Mouse (Mus musculus) MEL (cell line): ENCODE measurements around the gene Clk2. TPM values are rescaled to one million over a fixed set of nuclear protein-coding genes. Genes with fewer than 3 reads are reported as not detected.
"Not testable (repeated sequence)": the region's sequence is repeated elsewhere in the genome, so short reads cannot be mapped to it uniquely, and the experiment has no call there.

ENCODE experiments used
- DNase-seq: peaks from one replicate; pipeline ENCODE4 v3.0.0; 2011; ENCODE audit warnings: low read depth, low spot score
- H3K27ac ChIP-seq: 2 replicates; pipeline ENCODE4 v1.5.1; 2012; ENCODE audit warnings: low read depth, mild to moderate bottlenecking, control low read depth, low read length, moderate library complexity; ENCODE audit not compliant: control insufficient read depth
- H3K27me3 ChIP-seq, 2 experiments: fragments of 150-350 bp in 1 of 2; sonication (generic) in 1 of 2; 2 replicates each; pipeline ENCODE4 v1.6.1; 2012; ENCODE audit warnings: low read length in 2 of 2, mild to moderate bottlenecking in 2 of 2, improper control_type of control experiment in 1 of 2, moderate library complexity in 1 of 2; ENCODE audit not compliant: insufficient read depth in 2 of 2, control insufficient read depth in 1 of 2
- H3K36me3 ChIP-seq, 2 experiments: 2 replicates each; pipeline ENCODE4 v1.6.1; 2012 to 2014; ENCODE audit warnings: low read length in 2 of 2, improper control_type of control experiment in 1 of 2, inconsistent platforms in 1 of 2, mild to moderate bottlenecking in 1 of 2; ENCODE audit not compliant: insufficient read depth in 2 of 2, control insufficient read depth in 1 of 2
- H3K4me1 ChIP-seq, 2 experiments: fragments of 150-350 bp in 1 of 2; sonication (generic) in 1 of 2; 2 replicates each; pipeline ENCODE4 v1.6.1; 2012; ENCODE audit warnings: low read length in 2 of 2, improper control_type of control experiment in 1 of 2, mild to moderate bottlenecking in 1 of 2; ENCODE audit not compliant: insufficient read depth in 2 of 2, control insufficient read depth in 1 of 2
- H3K4me3 ChIP-seq, 2 experiments: fragments of 150-350 bp in 1 of 2; sonication (generic) in 1 of 2; 2 replicates each; pipeline ENCODE4 v1.5.1; 2012; ENCODE audit warnings: low read depth in 2 of 2, low read length in 2 of 2, mild to moderate bottlenecking in 2 of 2, moderate library complexity in 2 of 2, control low read depth in 1 of 2, improper control_type of control experiment in 1 of 2; ENCODE audit not compliant: control insufficient read depth in 1 of 2, insufficient read depth in 1 of 2
- H3K79me2 ChIP-seq: 2 replicates; pipeline ENCODE4 v1.6.1; 2012; ENCODE audit warnings: mild to moderate bottlenecking, low read length, moderate library complexity; ENCODE audit not compliant: control insufficient read depth, poor library complexity, insufficient read depth
- H3K9ac ChIP-seq: 2 replicates; pipeline ENCODE4 v1.6.1; 2012; ENCODE audit warnings: low read depth, mild to moderate bottlenecking, control low read depth, low read length, moderate library complexity; ENCODE audit not compliant: control insufficient read depth, poor library complexity, severe bottlenecking
- H3K9me3 ChIP-seq: fragments of 150-350 bp; sonication (generic); replicated peaks from 2 replicates; pipeline ENCODE4 v1.6.1; 2012; ENCODE audit warnings: mild to moderate bottlenecking, low read length, improper control_type of control experiment, moderate library complexity; ENCODE audit not compliant: insufficient read depth
- CHD2 ChIP-seq: IDR thresholded peaks from 2 replicates; pipeline ENCODE4 v1.6.1; 2011; ENCODE audit warnings: low read length, improper control_type of control experiment
- CTCF ChIP-seq, 3 experiments: IDR thresholded peaks in 2 of 3; conservative IDR thresholded peaks in 1 of 3; 2 replicates each; pipeline ENCODE4 v1.5.1; 2011 to 2012; ENCODE audit warnings: low read length in 3 of 3, low read depth in 2 of 3, mild to moderate bottlenecking in 2 of 3, improper control_type of control experiment in 1 of 3, inconsistent platforms in 1 of 3, mixed read lengths in 1 of 3, moderate library complexity in 1 of 3; ENCODE audit not compliant: control insufficient read depth in 1 of 3, insufficient read depth in 1 of 3, poor library complexity in 1 of 3, severe bottlenecking in 1 of 3
- HCFC1 ChIP-seq: IDR thresholded peaks from 2 replicates; pipeline ENCODE4 v1.6.1; 2012; ENCODE audit warnings: low read depth, mild to moderate bottlenecking, inconsistent platforms, low read length, improper control_type of control experiment, moderate library complexity
- JUND ChIP-seq: IDR thresholded peaks from 2 replicates; pipeline ENCODE4 v1.6.1; 2011; ENCODE audit warnings: low read depth, mild to moderate bottlenecking, improper control_type of control experiment, low read length
- MAFK ChIP-seq: IDR thresholded peaks from 2 replicates; pipeline ENCODE4 v1.6.1; 2011; ENCODE audit warnings: low read depth, mild to moderate bottlenecking, low read length, improper control_type of control experiment, borderline replicate concordance
- TBP ChIP-seq: IDR thresholded peaks from 2 replicates; pipeline ENCODE4 v1.8.0; 2011; ENCODE audit warnings: low read depth, low read length, improper control_type of control experiment
- USF2 ChIP-seq, 2 experiments: IDR thresholded peaks; 2 replicates each; pipeline ENCODE4 v1.6.1; 2011 to 2012; ENCODE audit warnings: improper control_type of control experiment in 2 of 2, low read length in 2 of 2, borderline replicate concordance in 1 of 2, inconsistent platforms in 1 of 2, low read depth in 1 of 2, mild to moderate bottlenecking in 1 of 2; ENCODE audit not compliant: insufficient read depth in 1 of 2
- ZC3H11A ChIP-seq: IDR thresholded peaks from 2 replicates; pipeline ENCODE4 v1.6.1; 2012; ENCODE audit warnings: low read depth, mild to moderate bottlenecking, inconsistent platforms, low read length, improper control_type of control experiment
- ZNF384 ChIP-seq: IDR thresholded peaks from 2 replicates; pipeline ENCODE4 v1.6.1; 2012; ENCODE audit warnings: low read depth, mild to moderate bottlenecking, inconsistent platforms, low read length, improper control_type of control experiment
- polyA plus RNA-seq, 2 experiments: library from polyadenylated mRNA; stranded (reverse) in 1 of 2; unstranded in 1 of 2; fragments of >175 nt in 1 of 2; fragments of >200 nt in 1 of 2; gene quantifications; 2 replicates each; pipeline versions ENCODE4 v1.2.1 to v1.2.4; 2012; ENCODE audit warnings: low replicate concordance in 2 of 2, low read depth in 1 of 2; ENCODE audit not compliant: insufficient read length in 2 of 2, insufficient read depth in 1 of 2, missing spikeins in 1 of 2
- total RNA-seq: library from RNA; depleted of rRNA; stranded (reverse); fragments of 300-350 nt; gene quantifications from 2 replicates; pipeline ENCODE4 v1.2.3, GENCODE M21; 2012

Gene Clk2
- total and polyA plus RNA-seq, 3 experiments = 28.2 to 138 (median 83.6) TPM

DNA sequence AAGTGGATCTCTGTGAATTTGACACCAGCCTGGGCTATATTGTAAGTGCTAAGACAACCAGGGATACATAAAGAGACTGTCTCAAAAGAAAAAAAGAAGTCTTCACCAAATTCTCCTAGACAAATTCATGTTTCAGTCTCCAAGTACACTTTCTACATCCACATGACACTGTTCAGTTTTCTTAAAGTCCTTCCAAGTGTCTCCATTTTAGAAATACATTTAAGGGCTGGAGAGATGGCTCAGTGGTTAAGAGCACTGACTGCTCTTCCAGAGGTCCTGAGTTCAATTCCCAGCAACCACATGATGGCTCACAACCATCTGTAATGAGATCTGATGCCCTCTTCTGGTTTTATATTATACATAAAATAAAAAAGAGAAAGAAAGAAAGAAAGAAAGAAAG lies 3.4 kb upstream of the Clk2 start:
- H3K27me3 ChIP-seq, DNase-seq: not testable (repeated sequence)
- H3K79me2 ChIP-seq = peaks cover 16% of the 10 kb centered on the region
- TF ChIP-seq TBP = peak; percentile 62; the same call in 1 of the 2 replicates
- TF ChIP-seq, all 39 proteins: peak for 1; not testable (repeated sequence) for 38
- H3K4me3 ChIP-seq, H3K9ac ChIP-seq, H3K9me3 ChIP-seq, H3K27ac ChIP-seq: not testable (repeated sequence)
- peaks cover 0 to 18% of the 10 kb centered on the region in 2 experiments; a peak in 2 of 4 replicates for H3K36me3 ChIP-seq
- H3K4me1 ChIP-seq = peaks cover 10 to 24% of the 10 kb centered on the region in 2 experiments

DNA sequence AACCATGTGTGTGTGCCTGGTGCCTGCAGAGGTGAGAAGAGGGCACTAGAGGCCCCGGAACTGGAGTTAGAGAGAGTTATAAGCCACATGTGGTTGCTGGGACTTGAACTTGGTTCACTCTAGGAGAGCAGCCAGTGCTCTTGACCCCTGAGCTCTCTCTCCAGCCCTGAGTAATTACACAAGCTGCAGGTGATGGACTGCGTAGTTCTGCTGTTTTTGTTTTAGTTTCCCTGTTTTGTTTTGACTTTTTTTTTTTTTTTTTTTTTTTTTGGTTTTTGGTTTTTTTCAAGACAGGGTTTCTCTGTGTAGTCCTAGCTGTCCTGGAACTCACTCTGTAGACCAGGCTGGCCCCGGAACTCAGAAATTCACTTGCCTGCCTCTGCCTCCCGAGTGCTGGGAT lies 2.8 kb upstream of the Clk2 start:
- peaks cover 10 to 29% of the 10 kb centered on the region in 2 experiments for H3K4me1 ChIP-seq
- DNase-seq = no peak
- no peak overlapping the region for H3K27ac ChIP-seq

DNA sequence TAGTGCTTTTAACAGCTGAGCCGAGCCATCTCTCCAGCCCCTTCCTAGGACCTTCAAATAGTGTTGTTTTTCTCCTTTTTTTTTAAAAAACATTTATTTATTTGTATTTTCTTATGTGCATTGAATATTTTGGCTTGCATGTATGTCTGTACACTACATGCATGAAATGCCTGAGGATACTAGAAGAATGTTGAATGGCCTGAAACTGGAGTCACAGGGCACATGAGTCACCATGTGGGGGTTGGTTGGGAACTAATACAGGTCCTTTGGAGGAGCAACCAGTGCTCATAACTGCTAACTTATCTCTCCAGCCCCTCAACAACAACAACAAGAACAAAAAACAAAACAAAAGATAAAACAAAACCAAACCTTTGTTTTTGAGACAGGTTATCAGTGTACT lies 1.5 kb upstream of the Clk2 start:
- Histone ChIP-seq H3K27me3 (no peaks in the 10 kb centered on the region), H3K79me2 (peaks cover 27% of the 10 kb centered on the region), H3K36me3 (peaks cover 7 to 19% of the 10 kb centered on the region in 2 experiments), H3K4me3 (peak overlapping the region; percentile 76 to 80), H3K4me1 (peaks cover 10 to 26% of the 10 kb centered on the region in 2 experiments), H3K9ac (peak overlapping the region; percentile 95), H3K9me3 (no peaks in the 10 kb centered on the region), H3K27ac (peak overlapping the region; percentile 89)
- TF ChIP-seq CHD2 (no peak), JUND (peak; percentile 50; the same call in 1 of the 2 replicates)
- DNase-seq = peak; percentile 64

More for the DNA sequence above, 2.8 kb upstream of the Clk2 start:
- H3K4me3 ChIP-seq = no peak overlapping the region
- H3K9ac ChIP-seq = no peak overlapping the region
- H3K79me2 ChIP-seq = peaks cover 22% of the 10 kb centered on the region
- TF ChIP-seq HCFC1 (no peak), CTCF (IDR thresholded peaks at IDR 0.05 in 2 of 3, conservative IDR thresholded peaks at IDR 0.05 in 1 of 3; ENCODE audit: control insufficient read depth in 1 of 3, insufficient read depth in 1 of 3, low read depth in 2 of 3, low read length in 3 of 3, poor library complexity in 1 of 3, severe bottlenecking in 1 of 3) (no peak), MAFK (no peak), ZNF384 (peak; percentile 53; the same call in 1 of the 2 replicates), USF2 (IDR thresholded peaks at IDR 0.05; ENCODE audit: borderline replicate concordance in 1 of 2, insufficient read depth in 1 of 2, low read depth in 1 of 2, low read length in 2 of 2) (no peak), ZC3H11A (no peak)
- H3K27me3 ChIP-seq = no peaks in the 10 kb centered on the region
- H3K9me3 ChIP-seq = no peaks in the 10 kb centered on the region
- peaks cover 0 to 21% of the 10 kb centered on the region in 2 experiments; a peak in 2 of 4 replicates for H3K36me3 ChIP-seq
